Mouse (Mus musculus) yolk sac, embryonic 10.5 days (tissue): ENCODE measurements at regions not wholly inside any gene's neighbourhood (a gene's known extent, or its start where the extent isn't known, plus 50 kb on each side); places are given as distances from the start of the nearest gene placed in this dataset.

Experiments used
- DNase-seq: peaks from one replicate; pipeline ENCODE4 v3.0.0-alpha.2; 2017; ENCODE audit warnings: low spot score

DNA sequence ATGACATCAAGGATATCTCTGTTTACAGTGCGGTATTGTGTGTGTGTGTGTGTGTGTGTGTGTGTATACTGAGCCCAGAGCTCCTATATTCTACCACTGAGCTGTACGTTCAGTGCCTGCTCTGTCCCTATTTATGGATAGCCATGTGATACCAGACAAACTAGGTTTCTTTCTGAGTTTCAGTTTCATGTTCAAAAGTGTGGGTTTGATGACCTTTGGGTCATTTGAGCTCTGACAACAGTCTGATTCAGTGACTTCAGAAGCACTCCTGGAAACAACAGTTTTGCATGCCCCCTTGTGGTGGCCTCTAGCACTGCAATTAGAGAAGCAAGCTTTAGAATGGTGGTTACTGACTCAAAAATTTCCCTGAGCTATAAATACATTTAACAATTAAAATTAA lies 50.9 kb upstream of the Tent2 start:
- peak; percentile 55 for DNase-seq

DNA sequence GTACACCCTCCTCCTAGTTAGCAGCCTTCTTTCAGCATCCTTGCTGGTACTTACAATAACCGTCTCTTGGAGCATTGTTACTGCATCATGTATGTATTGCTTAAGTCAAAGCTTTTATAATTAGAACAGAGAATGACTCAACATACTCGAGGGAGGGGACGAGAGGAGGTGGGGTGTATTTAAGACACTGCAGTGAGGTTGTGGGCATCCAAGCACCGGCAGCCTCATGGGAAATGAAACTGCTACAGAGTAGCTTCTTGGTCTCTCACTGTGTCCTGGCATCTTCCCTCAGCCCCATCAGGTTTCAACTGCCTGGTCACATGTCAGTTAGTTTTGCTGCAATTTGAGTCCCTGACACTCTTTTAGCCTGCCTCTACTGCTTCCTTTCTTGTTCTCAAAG lies 50.7 kb upstream of the Homer1 start:
- no peak for DNase-seq
